Mouse (Mus musculus) left cerebral cortex, adult 8-10 months (tissue): Measurements from ENCODE around the gene Zbtb12. TPM values are rescaled to one million over a fixed set of nuclear protein-coding genes. Genes with fewer than 3 reads are reported as not detected.
A peak's percentile ranks its signal among the peaks of the same experiment; 100 is the strongest.
"Not testable (repeated sequence)": the region's sequence is repeated elsewhere in the genome, so short reads cannot be mapped to it uniquely, and the experiment has no call there.

Experiments
- DNase-seq, 2 experiments: peaks; one replicate each; pipeline ENCODE4 v3.0.0; 2022; ENCODE audit warnings: low spot score in 2 of 2
- total RNA-seq, 4 experiments: library from RNA; stranded (reverse); gene quantifications; 2 replicates each; pipeline ENCODE4 v1.2.4; 2022

Zbtb12 gene
- total RNA-seq, 4 experiments from 2014 or later = 8.3 to 9.1 (median 9.0) TPM

- DNase-seq = not testable (repeated sequence)
Measured at GRCm38 (mm10) chr17:34900826-34901225, 21.5 kb downstream of the Zbtb12 start.

GRCm38 (mm10) chr17:34901948-34902347, 22.7 kb downstream of the Zbtb12 start:
- DNase-seq = not testable (repeated sequence)

- DNase-seq = no peak
Measured at GRCm38 (mm10) chr17:34902895-34903294, 23.6 kb downstream of the Zbtb12 start.

GRCm38 (mm10) chr17:34910982-34911381, 31.7 kb downstream of the Zbtb12 start:
- no peak for DNase-seq

- DNase-seq = peak; percentile 40 to 55
Measured at GRCm38 (mm10) chr17:34911945-34912351, 32.7 kb downstream of the Zbtb12 start.

- no peak for DNase-seq
Measured at GRCm38 (mm10) chr17:34913930-34914665, 34.8 kb downstream of the Zbtb12 start, which contains the start of gene Slc44a4. Gene Slc44a4 (plus strand): TSS chr17:34914466.

GRCm38 (mm10) chr17:34915410-34915831, 36.1 kb downstream of the Zbtb12 start:
- no peak for DNase-seq

- no peak for DNase-seq
Measured at GRCm38 (mm10) chr17:34916316-34916715, 37.0 kb downstream of the Zbtb12 start.

GRCm38 (mm10) chr17:34917188-34917587, 37.9 kb downstream of the Zbtb12 start:
- DNase-seq = no peak

- DNase-seq = no peak
Measured at GRCm38 (mm10) chr17:34922939-34923338, 43.7 kb downstream of the Zbtb12 start.

- DNase-seq = no peak
Measured at GRCm38 (mm10) chr17:34924258-34924657, 45.0 kb downstream of the Zbtb12 start.

- DNase-seq = peak in 1 of 2 experiments; percentile 43
Measured at GRCm38 (mm10) chr17:34927306-34928019, 48.2 kb downstream of the Zbtb12 start.

GRCm38 (mm10) chr17:34928841-34929240, 49.6 kb downstream of the Zbtb12 start:
- DNase-seq = no peak

- peak; percentile 91 to 98 for DNase-seq
Measured at GRCm38 (mm10) chr17:34931061-34931734, 51.9 kb downstream of the Zbtb12 start, which contains the start of gene Neu1. Gene Neu1 (plus strand): TSS chr17:34931253.

- DNase-seq = peak; percentile 44 to 46
Measured at GRCm38 (mm10) chr17:34931735-34932098, 52.4 kb downstream of the Zbtb12 start.

GRCm38 (mm10) chr17:34932287-34932686, 53.0 kb downstream of the Zbtb12 start:
- DNase-seq = no peak

GRCm38 (mm10) chr17:34934031-34934430, 54.7 kb downstream of the Zbtb12 start:
- peak in 1 of 2 experiments; percentile 38 for DNase-seq

- DNase-seq = no peak
Measured at GRCm38 (mm10) chr17:34934830-34935229, 55.5 kb downstream of the Zbtb12 start.

GRCm38 (mm10) chr17:34937960-34938505, 58.8 kb downstream of the Zbtb12 start:
- DNase-seq = no peak

- DNase-seq = no peak
Measured at GRCm38 (mm10) chr17:34941344-34942041, 62.2 kb downstream of the Zbtb12 start.
